Mouse (Mus musculus) forebrain, embryonic 12.5 days (tissue): ENCODE measurements at regions not wholly inside any gene's neighbourhood (a gene's known extent, or its start where the extent isn't known, plus 50 kb on each side); places are given as distances from the start of the nearest gene placed in this dataset.

Experiments
- ATAC-seq: fragments of 200-750 bp; cut with Nextera tagmentation; 2 replicates; pipeline ENCODE4 v1.8.0; 2017; ENCODE audit warnings: moderate TSS enrichment; ENCODE audit not compliant: low FRiP score
- H3K27ac ChIP-seq: fragments of 300-500 bp; sonication (generic); 2 replicates; pipeline ENCODE4 v1.5.1; 2016; ENCODE audit warnings: mild to moderate bottlenecking
- H3K27me3 ChIP-seq: fragments of 300-500 bp; sonication (generic); 2 replicates; pipeline ENCODE4 v1.6.1; 2016; ENCODE audit warnings: mild to moderate bottlenecking
- H3K36me3 ChIP-seq: fragments of 300-500 bp; sonication (generic); replicated peaks from 2 replicates; pipeline ENCODE4 v1.6.1; 2016; ENCODE audit warnings: mild to moderate bottlenecking
- H3K4me1 ChIP-seq: fragments of 300-500 bp; sonication (generic); 2 replicates; pipeline ENCODE4 v1.6.1; 2016
- H3K4me2 ChIP-seq: fragments of 300-500 bp; sonication (generic); 2 replicates; pipeline ENCODE4 v1.6.1; 2016; ENCODE audit warnings: mild to moderate bottlenecking, moderate library complexity
- H3K4me3 ChIP-seq: fragments of 300-500 bp; sonication (generic); replicated peaks from 2 replicates; pipeline ENCODE4 v1.5.1; 2016; ENCODE audit warnings: mild to moderate bottlenecking
- H3K9ac ChIP-seq: fragments of 300-500 bp; sonication (generic); 2 replicates; pipeline ENCODE4 v1.6.1; 2016; ENCODE audit warnings: mild to moderate bottlenecking
- H3K9me3 ChIP-seq: fragments of 300-500 bp; sonication (generic); 2 replicates; pipeline ENCODE4 v1.6.1; 2016
- WGBS: fragments of 180-500 bp; shearing (Covaris S2); methylation state at CpG from one replicate; pipeline ENCODE4 v1.1.7; 2016; 5-methylcytosine and 5-hydroxymethylcytosine counted together

DNA sequence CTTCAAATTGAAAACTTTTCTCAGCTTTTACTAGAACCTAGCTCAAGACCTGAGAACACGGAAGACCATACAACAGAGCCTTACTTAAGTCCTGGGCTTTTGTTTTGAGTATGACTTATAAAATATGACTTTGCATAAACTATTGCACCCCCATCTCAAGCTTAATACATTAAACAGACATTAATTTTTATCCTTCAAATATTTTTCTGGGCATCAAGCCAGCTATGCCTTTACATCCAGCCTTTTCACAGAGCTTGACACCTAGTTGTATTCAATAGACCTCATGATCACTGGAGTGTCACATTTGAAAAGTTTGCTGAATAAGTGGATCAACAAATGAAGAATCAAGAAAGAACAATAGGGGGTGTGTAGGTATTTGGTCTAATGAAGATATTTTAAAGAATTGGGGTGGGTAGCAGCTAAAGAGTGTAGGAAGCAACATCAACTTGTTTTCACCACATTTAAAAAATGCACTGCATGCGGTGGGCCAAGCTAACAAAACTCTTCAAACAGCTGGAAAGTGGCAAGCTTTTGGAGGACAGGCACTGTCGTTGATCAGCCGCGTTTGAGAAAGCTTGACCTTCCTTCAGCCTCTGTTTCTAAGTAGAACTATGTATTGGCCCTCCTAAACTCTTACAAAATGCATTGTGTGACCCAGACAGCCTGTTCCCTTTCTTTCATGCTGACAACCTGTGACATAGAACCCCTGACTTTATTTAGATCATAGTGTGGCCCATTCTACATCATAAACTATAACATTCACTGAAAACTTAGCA lies 138.2 kb upstream of the Dio2 start:
- Histone ChIP-seq H3K4me2 (no peak overlapping the region), H3K9ac (no peak overlapping the region), H3K27me3 (no peaks in the 10 kb centered on the region), H3K9me3 (no peaks in the 10 kb centered on the region), H3K27ac (no peak overlapping the region), H3K36me3 (no peaks in the 10 kb centered on the region), H3K4me1 (no peaks in the 10 kb centered on the region), H3K4me3 (no peak overlapping the region)
- WGBS, result 86% methylated on average over 5 of the region's 5 CpGs
- no peak for ATAC-seq

DNA sequence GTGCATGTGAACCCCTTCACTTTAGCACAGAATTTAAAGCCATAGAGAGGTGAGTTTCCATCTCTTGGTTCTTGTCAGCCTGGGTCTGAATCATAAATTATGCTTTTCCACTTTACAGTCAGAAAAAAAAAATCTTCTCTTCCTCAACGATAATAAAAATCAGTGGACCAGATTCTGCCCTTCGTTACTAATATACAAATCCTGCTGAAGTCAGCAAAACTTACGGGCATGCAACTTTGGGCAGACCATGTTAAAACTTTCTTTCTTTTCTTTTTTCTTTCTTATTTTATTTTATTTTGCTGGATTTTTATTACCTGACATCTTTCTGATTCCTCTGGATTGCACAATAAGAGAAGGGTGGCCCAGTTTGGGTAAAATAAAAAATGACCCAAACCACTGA lies 136.6 kb upstream of the Dio2 start:
- WGBS, result 93% methylated on average over 3 of the region's 3 CpGs
- ATAC-seq, result no peak
- no peaks in the 10 kb centered on the region for H3K4me1 ChIP-seq
- no peak overlapping the region for H3K27ac ChIP-seq
- H3K9ac ChIP-seq, result no peak overlapping the region
- no peaks in the 10 kb centered on the region for H3K9me3 ChIP-seq
- no peak overlapping the region for H3K4me2 ChIP-seq
- no peak overlapping the region for H3K4me3 ChIP-seq
- H3K36me3 ChIP-seq, result no peaks in the 10 kb centered on the region
- no peaks in the 10 kb centered on the region for H3K27me3 ChIP-seq

DNA sequence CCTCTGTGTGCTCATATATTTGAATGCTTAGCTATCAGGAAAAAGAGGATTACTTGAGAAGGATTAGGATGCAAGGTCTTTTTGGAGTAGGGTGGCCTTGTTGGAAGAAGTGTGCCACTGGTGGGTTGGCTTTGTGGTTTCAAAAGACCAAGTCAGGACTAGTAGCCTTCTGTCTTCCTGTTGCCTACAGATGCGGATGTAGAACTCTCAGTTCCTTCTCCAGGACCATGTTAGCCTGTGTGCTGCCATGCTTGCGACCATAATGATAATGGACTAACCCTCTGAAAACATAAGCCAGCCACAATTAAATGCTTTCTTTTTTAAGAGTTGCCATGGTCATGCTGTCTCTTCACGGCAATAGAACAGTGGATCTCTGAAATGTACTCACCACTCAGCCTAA lies 135.7 kb upstream of the Dio2 start:
- Histone ChIP-seq H3K4me3 (no peak overlapping the region), H3K36me3 (no peaks in the 10 kb centered on the region), H3K4me1 (no peaks in the 10 kb centered on the region), H3K27me3 (no peaks in the 10 kb centered on the region), H3K4me2 (no peak overlapping the region), H3K27ac (no peak overlapping the region), H3K9me3 (no peaks in the 10 kb centered on the region), H3K9ac (no peak overlapping the region)
- 92% methylated on average over 3 of the region's 3 CpGs for WGBS
- no peak for ATAC-seq

DNA sequence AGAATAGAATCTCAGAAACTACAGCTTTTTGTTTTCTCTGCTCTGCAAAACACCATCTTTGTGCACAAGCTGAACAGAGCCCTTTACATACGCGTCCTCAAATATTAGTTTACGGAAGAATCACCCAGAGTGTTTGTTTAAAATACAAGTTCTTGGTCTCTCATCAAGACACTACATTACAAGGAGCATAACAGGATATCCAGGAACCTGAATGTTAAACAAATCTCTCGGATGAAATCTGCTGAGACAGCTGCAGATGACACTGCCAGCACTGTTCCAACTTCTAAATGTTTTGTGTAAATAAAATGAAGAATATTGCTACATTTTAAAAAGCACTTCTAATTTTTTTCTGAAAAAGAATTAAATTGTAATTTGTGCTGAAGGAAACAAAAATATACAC lies 128.4 kb upstream of the Dio2 start:
- H3K9me3 ChIP-seq, result no peaks in the 10 kb centered on the region
- no peaks in the 10 kb centered on the region for H3K27me3 ChIP-seq
- H3K36me3 ChIP-seq, result no peaks in the 10 kb centered on the region
- H3K4me2 ChIP-seq, result no peak overlapping the region
- H3K4me1 ChIP-seq, result no peaks in the 10 kb centered on the region
- H3K4me3 ChIP-seq, result no peak overlapping the region
- no peak overlapping the region for H3K9ac ChIP-seq
- no peak for ATAC-seq
- WGBS, result 87% methylated on average over 4 of the region's 4 CpGs
- no peak overlapping the region for H3K27ac ChIP-seq

DNA sequence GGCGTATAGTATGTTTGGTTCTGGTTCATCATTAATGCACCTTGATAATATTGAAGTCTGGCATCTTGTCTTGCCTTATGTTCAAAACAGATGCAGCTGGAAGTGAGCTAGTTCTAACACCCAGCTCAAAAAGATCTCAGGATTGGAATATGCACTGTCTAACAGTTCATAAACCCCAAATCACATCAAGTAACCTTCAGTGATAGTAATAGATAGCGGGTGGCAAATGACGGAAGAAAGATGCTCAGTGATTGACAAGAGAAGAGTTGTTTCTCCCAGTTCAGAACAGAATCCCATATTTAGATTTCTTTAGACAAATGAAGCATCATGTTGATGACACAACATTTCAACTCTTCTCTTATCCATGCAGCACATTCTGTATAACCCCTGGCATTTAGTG lies 124.4 kb upstream of the Dio2 start:
- WGBS, result 89% methylated on average over 3 of the region's 3 CpGs
- H3K27me3 ChIP-seq, result no peaks in the 10 kb centered on the region
- H3K9me3 ChIP-seq, result no peaks in the 10 kb centered on the region
- H3K4me3 ChIP-seq, result no peak overlapping the region
- H3K36me3 ChIP-seq, result no peaks in the 10 kb centered on the region
- H3K9ac ChIP-seq, result no peak overlapping the region
- H3K4me1 ChIP-seq, result no peaks in the 10 kb centered on the region
- no peak overlapping the region for H3K27ac ChIP-seq
- ATAC-seq, result no peak
- no peak overlapping the region for H3K4me2 ChIP-seq

DNA sequence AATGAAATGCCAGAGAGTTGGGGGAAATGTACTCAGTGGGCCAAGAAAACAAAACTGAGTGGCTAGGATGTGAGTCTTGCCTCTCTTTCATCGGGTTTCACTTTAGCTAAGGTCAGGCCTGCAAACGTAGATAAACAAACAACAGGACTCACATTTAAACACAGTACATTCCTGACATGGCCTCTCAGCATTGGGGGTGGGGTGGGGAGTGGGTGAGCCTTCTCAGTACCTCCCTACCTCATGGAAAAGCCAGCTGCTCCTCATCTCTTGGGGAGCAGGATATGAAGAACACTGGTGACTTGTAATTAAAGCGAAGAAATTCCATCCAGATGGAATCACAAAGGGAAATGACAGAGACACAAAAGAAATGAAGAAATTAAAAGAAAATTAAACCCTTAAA lies 119.5 kb upstream of the Dio2 start:
- no peak for ATAC-seq

DNA sequence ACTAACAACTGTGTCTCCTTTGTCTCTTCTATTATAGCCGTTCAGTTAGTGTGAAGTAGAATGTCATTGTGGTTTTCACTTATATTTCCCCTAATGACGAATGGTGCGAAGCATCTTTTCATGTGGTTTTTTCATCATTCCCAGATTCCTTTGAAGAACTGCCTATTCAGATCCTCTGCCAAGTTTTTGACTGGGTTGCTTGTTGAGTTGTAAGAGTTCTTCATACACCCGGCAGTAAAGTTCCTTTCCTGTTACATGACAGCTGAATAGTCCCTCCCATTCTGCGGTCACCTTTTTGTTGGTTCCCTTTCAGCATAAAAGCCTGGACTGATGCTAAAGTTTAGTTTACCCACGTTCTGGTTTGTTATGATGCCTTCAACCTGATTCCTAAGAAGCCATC lies 72.4 kb upstream of the Dio2 start:
- Histone ChIP-seq H3K4me1 (no peaks in the 10 kb centered on the region), H3K27ac (no peak overlapping the region), H3K36me3 (no peaks in the 10 kb centered on the region), H3K4me3 (no peak overlapping the region), H3K9ac (no peak overlapping the region), H3K4me2 (no peak overlapping the region), H3K27me3 (no peaks in the 10 kb centered on the region), H3K9me3 (no peaks in the 10 kb centered on the region)
- 57% methylated on average over 6 of the region's 6 CpGs for WGBS
- ATAC-seq, result no peak

More for the DNA sequence above, 119.5 kb upstream of the Dio2 start:
- no peaks in the 10 kb centered on the region for H3K27me3 ChIP-seq
- no peaks in the 10 kb centered on the region for H3K4me1 ChIP-seq
- H3K27ac ChIP-seq, result no peak overlapping the region
- H3K9ac ChIP-seq, result no peak overlapping the region
- WGBS, result 74% methylated on average over 3 of the region's 3 CpGs
- H3K4me3 ChIP-seq, result no peak overlapping the region
- no peaks in the 10 kb centered on the region for H3K9me3 ChIP-seq
- no peak overlapping the region for H3K4me2 ChIP-seq
- H3K36me3 ChIP-seq, result no peaks in the 10 kb centered on the region

DNA sequence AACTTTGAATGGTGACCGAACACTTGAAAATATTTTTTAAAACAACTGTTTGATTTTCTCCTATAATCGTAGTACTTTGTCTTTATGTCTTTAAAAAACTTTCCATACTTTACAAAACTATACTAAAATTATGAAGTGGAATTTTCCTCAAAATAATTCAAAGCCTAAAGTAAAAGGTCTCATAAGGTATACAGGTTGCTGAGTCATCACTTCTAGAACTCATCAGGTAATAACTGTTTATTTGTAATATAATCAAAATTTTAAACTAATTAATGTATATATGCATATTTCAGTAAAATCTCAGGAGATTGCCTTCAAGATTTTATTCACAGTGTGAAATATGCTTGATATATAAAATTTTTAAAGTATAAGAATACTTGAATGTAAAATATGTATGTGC lies 52.3 kb upstream of the Dio2 start:
- H3K36me3 ChIP-seq, result no peaks in the 10 kb centered on the region
- H3K9me3 ChIP-seq, result no peaks in the 10 kb centered on the region
- no peak overlapping the region for H3K27ac ChIP-seq
- H3K4me3 ChIP-seq, result no peak overlapping the region
- 96% methylated on average over 2 of the region's 2 CpGs for WGBS
- H3K4me2 ChIP-seq, result no peak overlapping the region
- ATAC-seq, result no peak
- H3K4me1 ChIP-seq, result no peaks in the 10 kb centered on the region
- H3K9ac ChIP-seq, result no peak overlapping the region
- H3K27me3 ChIP-seq, result no peaks in the 10 kb centered on the region
